Mouse (Mus musculus) thymus, postnatal 4 days (tissue): ENCODE results near the gene Akap13.
A peak's percentile ranks its signal among the peaks of the same experiment; 100 is the strongest.

Experiments
- DNase-seq: peaks from one replicate; pipeline ENCODE4 v3.0.0; 2021

Gene Akap13

GRCm38 (mm10) chr7:75686046-75686826, 230.9 kb downstream of the Akap13 start:
- no peak for DNase-seq

- DNase-seq, result no peak
Observed at GRCm38 (mm10) chr7:75686827-75687164, 231.5 kb downstream of the Akap13 start.

- DNase-seq, result peak; percentile 56
Observed at GRCm38 (mm10) chr7:75688144-75688543, 232.8 kb downstream of the Akap13 start.

- no peak for DNase-seq
Observed at GRCm38 (mm10) chr7:75694777-75695176, 239.4 kb downstream of the Akap13 start.

- no peak for DNase-seq
Observed at GRCm38 (mm10) chr7:75699836-75700235, 244.5 kb downstream of the Akap13 start.

- DNase-seq, result no peak
Observed at GRCm38 (mm10) chr7:75700771-75701345, 245.5 kb downstream of the Akap13 start.

GRCm38 (mm10) chr7:75701761-75702160, 246.4 kb downstream of the Akap13 start:
- DNase-seq, result peak; percentile 59

GRCm38 (mm10) chr7:75702368-75702767, 247.0 kb downstream of the Akap13 start:
- DNase-seq, result no peak

GRCm38 (mm10) chr7:75702966-75703645, 247.8 kb downstream of the Akap13 start:
- DNase-seq, result no peak

GRCm38 (mm10) chr7:75704862-75705261, 249.5 kb downstream of the Akap13 start:
- no peak for DNase-seq

GRCm38 (mm10) chr7:75709936-75710335, 254.6 kb downstream of the Akap13 start:
- DNase-seq, result no peak

GRCm38 (mm10) chr7:75710920-75711319, 255.6 kb downstream of the Akap13 start:
- no peak for DNase-seq

GRCm38 (mm10) chr7:75711436-75711835, 256.1 kb downstream of the Akap13 start:
- no peak for DNase-seq

- no peak for DNase-seq
Observed at GRCm38 (mm10) chr7:75712808-75713207, 257.5 kb downstream of the Akap13 start.

GRCm38 (mm10) chr7:75713959-75714358, 258.6 kb downstream of the Akap13 start:
- no peak for DNase-seq

GRCm38 (mm10) chr7:75715026-75715425, 259.7 kb downstream of the Akap13 start:
- no peak for DNase-seq

GRCm38 (mm10) chr7:75715939-75716338, 260.6 kb downstream of the Akap13 start:
- no peak for DNase-seq

GRCm38 (mm10) chr7:75717349-75717748, 262.0 kb downstream of the Akap13 start:
- no peak for DNase-seq

- DNase-seq, result no peak
Observed at GRCm38 (mm10) chr7:75721302-75721701, 266.0 kb downstream of the Akap13 start.

- DNase-seq, result no peak
Observed at GRCm38 (mm10) chr7:75724012-75724411, 268.7 kb downstream of the Akap13 start.

GRCm38 (mm10) chr7:75725899-75726298, 270.6 kb downstream of the Akap13 start:
- no peak for DNase-seq

- no peak for DNase-seq
Observed at GRCm38 (mm10) chr7:75726867-75727266, 271.5 kb downstream of the Akap13 start.

- no peak for DNase-seq
Observed at GRCm38 (mm10) chr7:75729652-75730051, 274.3 kb downstream of the Akap13 start.

- DNase-seq, result no peak
Observed at GRCm38 (mm10) chr7:75730216-75730615, 274.9 kb downstream of the Akap13 start.
